Mouse (Mus musculus) lung, embryonic 15.5 days (tissue): ENCODE results near the gene Ears2. TPM values are rescaled to one million over a fixed set of nuclear protein-coding genes. Genes with fewer than 3 reads are reported as not detected.
"Not testable (repeated sequence)": the region's sequence is repeated elsewhere in the genome, so short reads cannot be mapped to it uniquely, and the experiment has no call there.

Experiments used
- ATAC-seq: fragments of 200-750 bp; cut with Nextera tagmentation; 2 replicates; pipeline ENCODE4 v1.8.0; 2017; ENCODE audit warnings: moderate number of reproducible peaks, borderline replicate concordance; ENCODE audit not compliant: low FRiP score, low TSS enrichment; ENCODE audit errors: extremely low read depth
- H3K27ac ChIP-seq: fragments of 300-500 bp; sonication (generic); 2 replicates; pipeline ENCODE4 v1.5.1; 2015; ENCODE audit warnings: moderate library complexity, mild to moderate bottlenecking, inconsistent platforms
- H3K27me3 ChIP-seq: fragments of 300-500 bp; sonication (generic); 2 replicates; pipeline ENCODE4 v1.6.1; 2015; ENCODE audit warnings: inconsistent platforms
- H3K36me3 ChIP-seq: fragments of 300-500 bp; sonication (generic); 2 replicates; pipeline ENCODE4 v1.6.1; 2015; ENCODE audit warnings: inconsistent platforms
- H3K4me1 ChIP-seq: fragments of 300-500 bp; sonication (generic); 2 replicates; pipeline ENCODE4 v1.6.1; 2015; ENCODE audit warnings: inconsistent platforms
- H3K4me2 ChIP-seq: fragments of 300-500 bp; sonication (generic); 2 replicates; pipeline ENCODE4 v1.6.1; 2015; ENCODE audit warnings: inconsistent platforms, mild to moderate bottlenecking, moderate library complexity
- H3K4me3 ChIP-seq: fragments of 300-500 bp; sonication (generic); 2 replicates; pipeline ENCODE4 v1.5.1; 2015; ENCODE audit warnings: mild to moderate bottlenecking, inconsistent platforms
- H3K9ac ChIP-seq: fragments of 300-500 bp; sonication (generic); 2 replicates; pipeline ENCODE4 v1.6.1; 2015; ENCODE audit warnings: inconsistent platforms
- H3K9me3 ChIP-seq: fragments of 300-500 bp; sonication (generic); 2 replicates; pipeline ENCODE4 v1.6.1; 2016; ENCODE audit warnings: inconsistent platforms
- WGBS: fragments of 180-500 bp; shearing (Covaris S2); methylation state at CpG from one replicate; pipeline ENCODE4 v1.1.7; 2015; 5-methylcytosine and 5-hydroxymethylcytosine counted together
- polyA plus RNA-seq: library from polyadenylated mRNA; unstranded; fragments of >200 nt; fragmentation: Nextera tagmentation; extraction: Ambion mirVana; gene quantifications from 2 replicates; pipeline ENCODE4 v1.2.1, GENCODE M21; 2015

Gene Ears2
- 15.1 and 17.0 TPM in 2 replicates for polyA plus RNA-seq

- H3K4me3 ChIP-seq, result peak within 1 kb of the TSS; percentile 95
- H3K36me3 ChIP-seq, result peaks cover 39% of the 10 kb centered on the region
- H3K27ac ChIP-seq, result peak within 1 kb of the TSS; percentile 95
- H3K27me3 ChIP-seq, result no peaks in the 10 kb centered on the region
- H3K9me3 ChIP-seq, result no peaks in the 10 kb centered on the region
- peak; percentile 99 for ATAC-seq
- H3K9ac ChIP-seq, result peak within 1 kb of the TSS; percentile 92
- under 1% methylated on average over 59 of the region's 60 CpGs for WGBS
- H3K4me2 ChIP-seq, result peak within 1 kb of the TSS; percentile 73
- H3K4me1 ChIP-seq, result peaks cover 27% of the 10 kb centered on the region
Measured at GRCm38 (mm10) chr7:122066945-122067516, at the start of gene Ears2, which contains the start of gene Ubfd1. Gene Ears2 (minus strand): TSS chr7:122067263. Gene Ubfd1 (plus strand): TSS chr7:122067175.

GRCm38 (mm10) chr7:122108206-122108605 is 41.1 kb upstream of the Ears2 start:
- Histone ChIP-seq H3K9me3 (no peaks in the 10 kb centered on the region), H3K4me3 (no peak overlapping the region), H3K4me2 (no peak overlapping the region), H3K36me3 (peaks cover 22% of the 10 kb centered on the region), H3K9ac (no peak overlapping the region), H3K27me3 (no peaks in the 10 kb centered on the region), H3K4me1 (no peaks in the 10 kb centered on the region), H3K27ac (no peak overlapping the region)
- WGBS, result 90% methylated on average over 6 of the region's 6 CpGs
- ATAC-seq, result no peak

- H3K27me3 ChIP-seq, result no peaks in the 10 kb centered on the region
- peak within 1 kb of the TSS; percentile 59 for H3K4me3 ChIP-seq
- under 1% methylated on average over 41 of the region's 43 CpGs for WGBS
- H3K9me3 ChIP-seq, result no peaks in the 10 kb centered on the region
- H3K4me1 ChIP-seq, result peaks cover 15% of the 10 kb centered on the region
- peaks cover 17% of the 10 kb centered on the region for H3K36me3 ChIP-seq
- peak; percentile 98 for ATAC-seq
- H3K27ac ChIP-seq, result no peak within 1 kb of the TSS
- H3K9ac ChIP-seq, result peak within 1 kb of the TSS; percentile 74
- peak within 1 kb of the TSS; percentile 76 for H3K4me2 ChIP-seq
Measured at GRCm38 (mm10) chr7:122101747-122102244, 34.7 kb upstream of the Ears2 start, which contains the start of gene Ndufab1. Gene Ndufab1 (minus strand): TSS chr7:122101886.

- H3K27me3 ChIP-seq, H3K9me3 ChIP-seq, H3K27ac ChIP-seq: not testable (repeated sequence)
- peaks cover 15% of the 10 kb centered on the region for H3K4me1 ChIP-seq
- peak overlapping the region; percentile 76 for H3K4me2 ChIP-seq
- peak; percentile 78 for ATAC-seq
- H3K36me3 ChIP-seq, result peaks cover 22% of the 10 kb centered on the region
- H3K4me3 ChIP-seq, result peak overlapping the region; percentile 59
- H3K9ac ChIP-seq, result peak overlapping the region; percentile 74
- 5% methylated on average over 22 of the region's 28 CpGs for WGBS
Measured at GRCm38 (mm10) chr7:122101014-122101746, 34.1 kb upstream of the Ears2 start.

- no peak overlapping the region for H3K27ac ChIP-seq
- no peaks in the 10 kb centered on the region for H3K9me3 ChIP-seq
- H3K4me3 ChIP-seq, result no peak overlapping the region
- H3K9ac ChIP-seq, result no peak overlapping the region
- H3K36me3 ChIP-seq, result peaks cover 42% of the 10 kb centered on the region
- H3K4me2 ChIP-seq, result no peak overlapping the region
- H3K4me1 ChIP-seq, result peaks cover 15% of the 10 kb centered on the region
- no peaks in the 10 kb centered on the region for H3K27me3 ChIP-seq
- 51% methylated on average over 4 of the region's 4 CpGs for WGBS
- no peak for ATAC-seq
Measured at GRCm38 (mm10) chr7:122099222-122099621, 32.2 kb upstream of the Ears2 start.

- Histone ChIP-seq H3K9ac (no peak overlapping the region), H3K36me3 (peaks cover 51% of the 10 kb centered on the region)
Measured at GRCm38 (mm10) chr7:122098009-122098408, 30.9 kb upstream of the Ears2 start.

GRCm38 (mm10) chr7:122094564-122095330 is 27.7 kb upstream of the Ears2 start:
- H3K27ac ChIP-seq, result no peak overlapping the region
- no peak overlapping the region for H3K9ac ChIP-seq
- H3K27me3 ChIP-seq, result no peaks in the 10 kb centered on the region
- H3K4me1 ChIP-seq, result peaks cover 2% of the 10 kb centered on the region
- no peak overlapping the region for H3K4me2 ChIP-seq
- no peak overlapping the region for H3K4me3 ChIP-seq
- H3K36me3 ChIP-seq, result peaks cover 80% of the 10 kb centered on the region
- 91% methylated on average over 2 of the region's 2 CpGs for WGBS
- no peaks in the 10 kb centered on the region for H3K9me3 ChIP-seq
- ATAC-seq, result no peak

More at GRCm38 (mm10) chr7:122098009-122098408, 30.9 kb upstream of the Ears2 start:
- Histone ChIP-seq H3K4me2 (no peak overlapping the region), H3K4me3 (no peak overlapping the region), H3K9me3 (no peaks in the 10 kb centered on the region), H3K27ac (no peak overlapping the region), H3K4me1 (peaks cover 15% of the 10 kb centered on the region), H3K27me3 (no peaks in the 10 kb centered on the region)
- ATAC-seq, result no peak
- WGBS, result 72% methylated on average over 3 of the region's 3 CpGs

- Histone ChIP-seq H3K9me3 (no peaks in the 10 kb centered on the region), H3K4me1 (no peaks in the 10 kb centered on the region), H3K4me2 (no peak overlapping the region), H3K4me3 (no peak overlapping the region), H3K27me3 (no peaks in the 10 kb centered on the region), H3K36me3 (peaks cover 72% of the 10 kb centered on the region), H3K27ac (no peak overlapping the region), H3K9ac (no peak overlapping the region)
- 92% methylated on average over 11 of the region's 11 CpGs for WGBS
- ATAC-seq, result no peak
Measured at GRCm38 (mm10) chr7:122087195-122087982, 20.3 kb upstream of the Ears2 start.

GRCm38 (mm10) chr7:122081071-122081470 is 14.0 kb upstream of the Ears2 start:
- H3K36me3 ChIP-seq, result peaks cover 70% of the 10 kb centered on the region
- no peaks in the 10 kb centered on the region for H3K4me1 ChIP-seq
- 89% methylated on average over 1 of the region's 1 CpGs for WGBS
- no peaks in the 10 kb centered on the region for H3K27me3 ChIP-seq
- H3K4me3 ChIP-seq, result no peak overlapping the region
- H3K9ac ChIP-seq, result no peak overlapping the region
- no peaks in the 10 kb centered on the region for H3K9me3 ChIP-seq
- no peak for ATAC-seq
- H3K4me2 ChIP-seq, result no peak overlapping the region
- H3K27ac ChIP-seq, result no peak overlapping the region

- Histone ChIP-seq H3K4me3 (no peak overlapping the region), H3K27me3 (no peaks in the 10 kb centered on the region), H3K27ac (no peak overlapping the region), H3K4me1 (no peaks in the 10 kb centered on the region), H3K9me3 (no peaks in the 10 kb centered on the region), H3K4me2 (no peak overlapping the region), H3K36me3 (peaks cover 76% of the 10 kb centered on the region), H3K9ac (no peak overlapping the region)
- WGBS, result 91% methylated on average over 8 of the region's 8 CpGs
- no peak for ATAC-seq
Measured at GRCm38 (mm10) chr7:122079798-122080554, 12.9 kb upstream of the Ears2 start.
